Mouse (Mus musculus): Measurements from ENCODE around the gene Cmtm8. TPM values are rescaled to one million over a fixed set of nuclear protein-coding genes. Genes with fewer than 3 reads are reported as not detected.

The Cmtm8 gene
- polyA plus RNA-seq, 1 experiment from 2014 or later: 12.1 TPM

DNA sequence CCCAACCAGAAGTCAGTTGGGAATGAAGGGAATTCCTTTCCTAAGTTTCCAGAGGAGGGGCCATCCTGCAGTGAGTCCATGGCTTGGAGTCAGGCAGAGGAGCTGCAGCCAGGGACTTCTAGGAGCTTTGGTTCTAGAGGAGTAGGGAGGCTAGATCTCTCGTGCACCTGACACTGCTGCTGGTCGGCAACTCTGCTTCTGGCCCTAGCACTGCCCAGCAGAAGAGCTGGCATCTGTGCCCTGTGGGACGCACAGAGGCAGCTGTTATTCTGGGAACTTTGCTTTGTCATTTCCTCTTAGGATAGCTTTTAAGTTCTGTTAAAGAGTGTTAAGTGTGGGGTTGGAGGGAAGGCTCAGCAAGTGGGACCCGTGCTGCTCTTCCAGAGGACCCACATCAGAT lies 98.3 kb downstream of the Cmtm8 start:
- ATAC-seq: no peak
- WGBS: 88% methylated on average over 4 of the region's 4 CpGs

GRCm38 (mm10) chr9:114745163-114745562 lies 98.8 kb downstream of the Cmtm8 start:
- H3K4me2 ChIP-seq: no peak overlapping the region
- no peak overlapping the region for H3K9ac ChIP-seq
- WGBS: 92% methylated on average over 4 of the region's 4 CpGs
- no peaks in the 10 kb centered on the region for H3K27me3 ChIP-seq
- H3K4me1 ChIP-seq: no peaks in the 10 kb centered on the region
- no peaks in the 10 kb centered on the region for H3K9me3 ChIP-seq (replicated peaks)
- no peak overlapping the region for H3K4me3 ChIP-seq
- H3K36me3 ChIP-seq (ENCODE audit: poor library complexity, severe bottlenecking): peaks cover 36% of the 10 kb centered on the region
- no peak for ATAC-seq
- no peak overlapping the region for H3K27ac ChIP-seq

More for the DNA sequence above, 98.3 kb downstream of the Cmtm8 start:
- H3K4me3 ChIP-seq: no peak overlapping the region
- H3K9me3 ChIP-seq (replicated peaks): no peaks in the 10 kb centered on the region
- H3K9ac ChIP-seq: no peak overlapping the region
- H3K27ac ChIP-seq: no peak overlapping the region
- H3K4me1 ChIP-seq: no peaks in the 10 kb centered on the region
- peaks cover 39% of the 10 kb centered on the region for H3K36me3 ChIP-seq (ENCODE audit: poor library complexity, severe bottlenecking)
- H3K27me3 ChIP-seq: no peaks in the 10 kb centered on the region
- H3K4me2 ChIP-seq: no peak overlapping the region

DNA sequence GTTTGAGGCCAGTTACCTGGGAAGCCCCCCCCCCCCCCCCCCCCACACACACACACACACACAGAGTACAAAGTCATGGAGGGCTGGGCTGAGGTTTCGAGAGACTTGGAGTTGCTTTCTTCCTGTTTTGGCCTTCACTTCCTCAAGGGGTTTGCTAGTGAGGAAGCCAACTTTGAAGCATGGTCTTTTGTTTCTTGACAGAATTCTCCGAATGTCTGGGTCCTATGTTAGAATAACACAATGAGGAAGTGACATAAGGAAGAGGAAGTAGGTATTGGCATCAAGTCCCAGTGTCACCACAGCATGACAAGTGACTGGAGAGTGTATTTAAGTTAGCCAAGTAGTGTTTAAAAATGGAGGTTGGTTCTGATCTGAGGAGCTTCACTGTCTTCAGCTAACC lies 101.2 kb downstream of the Cmtm8 start:
- Histone ChIP-seq H3K4me2 (no peak overlapping the region), H3K9me3 (replicated peaks) (no peaks in the 10 kb centered on the region), H3K27ac (no peak overlapping the region), H3K9ac (no peak overlapping the region), H3K36me3 (ENCODE audit: poor library complexity, severe bottlenecking) (peaks cover 22% of the 10 kb centered on the region), H3K4me3 (no peak overlapping the region), H3K4me1 (no peaks in the 10 kb centered on the region), H3K27me3 (no peaks in the 10 kb centered on the region)
- ATAC-seq: no peak
- WGBS: 84% methylated on average over 2 of the region's 2 CpGs

DNA sequence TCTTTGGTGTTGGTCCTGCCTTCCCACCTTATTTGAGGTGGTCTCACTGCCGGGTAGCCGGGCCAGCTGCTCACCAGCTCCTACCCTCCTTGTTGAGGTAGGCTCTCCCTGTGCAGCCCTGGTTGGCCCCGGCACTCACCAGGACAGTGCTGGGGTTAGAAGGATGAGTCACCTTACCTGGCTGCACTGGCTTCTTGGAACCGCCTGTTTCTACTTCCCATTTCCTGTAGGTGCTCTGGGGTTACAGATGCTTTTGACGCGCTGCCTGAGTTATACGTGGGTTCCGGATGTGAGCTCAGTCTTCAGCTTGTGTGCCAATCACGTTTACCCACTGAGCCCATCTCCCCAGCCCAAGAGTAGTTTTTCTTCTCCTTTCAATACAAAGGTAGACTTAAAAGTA lies 103.6 kb downstream of the Cmtm8 start:
- Histone ChIP-seq H3K36me3 (ENCODE audit: poor library complexity, severe bottlenecking) (peaks cover 12% of the 10 kb centered on the region; the same call in 1 of the 2 replicates), H3K4me3 (no peak overlapping the region), H3K27ac (no peak overlapping the region), H3K27me3 (no peaks in the 10 kb centered on the region), H3K4me2 (no peak overlapping the region), H3K9me3 (replicated peaks) (no peaks in the 10 kb centered on the region), H3K4me1 (no peaks in the 10 kb centered on the region), H3K9ac (no peak overlapping the region)
- WGBS: 93% methylated on average over 9 of the region's 9 CpGs
- no peak for ATAC-seq

Other genes starting within 250 kb of the Cmtm8 start
- gene Cnot10, start 204.0 kb downstream of the Cmtm8 start, polyA plus RNA-seq (2015; fragmentation: Nextera tagmentation; extraction: Ambion mirVana): 56.8 and 66.4 TPM in 2 replicates
- 100 and 108 TPM in 2 replicates for gene Dync1li1, start 155.4 kb downstream of the Cmtm8 start, polyA plus RNA-seq (2015; fragmentation: Nextera tagmentation; extraction: Ambion mirVana)
- gene Cmtm6, start 113.0 kb downstream of the Cmtm8 start, polyA plus RNA-seq (2015; fragmentation: Nextera tagmentation; extraction: Ambion mirVana): 23.3 and 23.6 TPM in 2 replicates
- gene Cmtm7, start 62.3 kb downstream of the Cmtm8 start, polyA plus RNA-seq (2015; fragmentation: Nextera tagmentation; extraction: Ambion mirVana): 25.7 and 28.5 TPM in 2 replicates
- gene Gpd1l, start 89.8 kb upstream of the Cmtm8 start, polyA plus RNA-seq (2015; fragmentation: Nextera tagmentation; extraction: Ambion mirVana): 15.8 and 16.9 TPM in 2 replicates
- gene Osbpl10, start 134.4 kb upstream of the Cmtm8 start, polyA plus RNA-seq (2015; fragmentation: Nextera tagmentation; extraction: Ambion mirVana): 0.92 and 1.3 TPM in 2 replicates
- gene Rps27rt, start 138.6 kb upstream of the Cmtm8 start, polyA plus RNA-seq (2015; fragmentation: Nextera tagmentation; extraction: Ambion mirVana): 296 and 413 TPM in 2 replicates

Data from forebrain, embryonic 13.5 days (tissue).